Mouse (Mus musculus) right cerebral cortex, postnatal 25 days (tissue): ENCODE results near the gene Oip5.

Source experiments
- DNase-seq: peaks from one replicate; pipeline ENCODE4 v3.0.0; 2022

The Oip5 gene

DNA sequence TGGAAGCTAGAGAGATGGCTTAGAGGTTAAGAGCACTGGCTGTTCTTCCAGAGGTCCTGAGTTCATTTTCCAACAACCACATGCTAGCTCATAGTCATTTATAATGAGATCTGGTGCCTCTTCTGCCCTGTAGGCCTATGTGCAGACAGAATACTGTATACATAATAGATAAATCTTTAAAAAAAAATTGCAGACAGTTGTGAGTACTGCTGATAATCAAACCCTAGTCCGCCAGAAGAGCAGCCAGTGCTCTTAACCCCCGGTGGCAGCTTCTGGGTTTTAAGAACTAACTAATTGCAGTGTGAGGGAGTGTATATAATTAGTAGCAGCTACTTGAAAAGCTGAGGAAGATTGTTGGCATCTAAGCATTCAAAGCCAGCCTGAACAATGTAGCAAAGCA, 34.8 kb downstream of the Oip5 start:
- DNase-seq: no peak

DNA sequence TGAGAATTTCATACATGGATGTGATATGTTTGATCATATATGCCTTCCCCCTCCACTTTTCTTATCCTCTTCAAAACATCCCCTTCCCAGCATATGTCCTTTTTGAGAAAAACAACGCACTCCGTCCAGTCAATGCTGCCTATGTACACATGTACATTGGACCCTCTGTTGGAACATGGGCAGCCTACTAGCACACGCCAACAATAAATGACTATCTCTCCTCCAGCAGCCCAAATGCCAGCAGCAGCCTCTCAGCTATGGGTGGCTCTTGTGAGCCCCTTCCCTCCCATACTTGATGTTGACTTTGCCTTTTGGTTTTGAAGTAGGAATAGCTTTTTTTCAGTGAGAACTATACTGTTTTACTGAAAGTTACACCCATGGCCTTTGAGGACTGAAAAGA, 36.7 kb downstream of the Oip5 start:
- DNase-seq: no peak

GRCm38 (mm10) chr2:119572471-119572870, 45.8 kb downstream of the Oip5 start:
- no peak for DNase-seq

DNA sequence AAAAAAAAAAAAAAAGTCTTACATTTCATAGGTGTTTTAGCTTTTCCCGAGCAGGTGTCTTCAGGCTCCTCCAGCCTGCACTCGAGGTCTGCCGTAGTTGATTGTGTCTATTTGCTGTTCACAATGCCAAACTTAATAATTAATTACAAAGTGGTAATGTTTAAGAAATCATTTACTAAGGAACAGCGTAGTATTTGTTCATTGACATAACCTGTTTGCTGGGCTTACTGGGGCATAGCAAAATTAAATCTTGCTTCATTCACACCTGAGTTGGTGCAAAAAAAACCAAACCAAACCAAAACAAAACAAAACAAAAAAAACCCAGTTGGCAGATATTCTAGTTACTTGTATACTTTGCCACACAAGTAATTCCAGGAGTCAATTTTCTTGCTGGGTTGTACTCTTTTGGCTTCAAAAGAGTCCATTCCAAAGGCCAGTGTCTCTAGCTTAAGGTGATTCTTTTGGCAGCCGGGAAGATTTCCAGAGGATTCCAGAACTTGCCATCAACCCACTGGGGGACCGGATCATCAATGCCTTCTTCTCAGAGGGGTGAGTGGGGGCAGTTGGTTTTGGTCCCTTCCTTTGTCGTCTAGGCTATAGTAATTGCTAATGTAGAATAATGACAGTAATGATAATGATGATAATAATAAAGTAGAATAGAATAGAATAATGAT, 52.0 kb downstream of the Oip5 start:
- DNase-seq: no peak

- no peak for DNase-seq
These were observed 53.0 kb downstream of the Oip5 start for GRCm38 (mm10) chr2:119565284-119565683.

DNA sequence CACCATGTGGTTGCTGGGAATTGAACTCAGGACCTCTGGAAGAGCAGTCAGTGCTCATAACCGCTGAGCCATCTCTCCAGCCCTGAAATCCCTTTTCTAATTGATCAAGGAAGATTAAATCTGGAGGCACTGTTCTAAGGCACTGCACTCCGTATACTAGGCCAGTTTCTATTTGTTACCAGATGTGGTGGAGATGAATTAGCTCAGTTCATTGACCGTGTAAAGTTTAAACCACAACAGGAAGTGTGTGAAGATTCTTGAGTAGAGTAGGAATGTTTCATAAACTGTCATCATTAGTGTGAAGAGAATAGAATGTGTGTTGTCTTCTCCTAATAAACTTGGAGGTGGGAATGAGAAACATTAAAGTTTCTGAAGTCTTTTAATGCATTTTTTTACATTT, 56.5 kb downstream of the Oip5 start:
- DNase-seq: no peak
